Mouse (Mus musculus): Measurements from ENCODE around the gene Cdyl. TPM values are rescaled to one million over a fixed set of nuclear protein-coding genes. Genes with fewer than 3 reads are reported as not detected.

Gene Cdyl
- polyA plus RNA-seq, 1 experiment from 2014 or later: 5.8 TPM

- no peak for TF ChIP-seq EP300 (IDR thresholded peaks at IDR 0.05; ENCODE audit: low read depth)
- peak; percentile 81 for TF ChIP-seq CTCF (IDR thresholded peaks at IDR 0.05; ENCODE audit: low read depth)
- no peaks in the 10 kb centered on the region for H3K36me3 ChIP-seq (replicated peaks; ENCODE audit: insufficient read depth, low read length)
- no peak overlapping the region for H3K4me3 ChIP-seq (ENCODE audit: low read depth, low read length)
- DNase-seq (peak; percentile 65), ATAC-seq (0 out of 2 replicates have a peak, but pooled peaks have one; percentile 21)
- H3K27me3 ChIP-seq (ENCODE audit: insufficient read depth, low read length): no peaks in the 10 kb centered on the region
- 22% methylated on average over 15 of the region's 15 CpGs for WGBS (ENCODE audit: insufficient replicate concordance)
- no peaks in the 10 kb centered on the region for H3K9me3 ChIP-seq (ENCODE audit: low read length)
- no peak overlapping the region for H3K9ac ChIP-seq (replicated peaks)
- H3K4me2 ChIP-seq (ENCODE audit: low read depth, low read length): no peak overlapping the region
- no peak overlapping the region for H3K27ac ChIP-seq (ENCODE audit: low read depth)
- 0 out of 2 replicates have a peak, but pooled peaks cover 2% of the 10 kb centered on the region for H3K4me1 ChIP-seq (ENCODE audit: insufficient read depth)
Measured at GRCm38 (mm10) chr13:35886121-35886725, 226.6 kb downstream of the Cdyl start.

- Histone ChIP-seq H3K4me2 (ENCODE audit: low read depth, low read length) (no peak overlapping the region), H3K36me3 (replicated peaks; ENCODE audit: insufficient read depth, low read length) (0 out of 2 replicates have a peak, but pooled peaks cover 2% of the 10 kb centered on the region), H3K9ac (replicated peaks) (no peak overlapping the region), H3K4me3 (ENCODE audit: low read depth, low read length) (no peak overlapping the region), H3K9me3 (ENCODE audit: low read length) (no peaks in the 10 kb centered on the region), H3K27me3 (ENCODE audit: insufficient read depth, low read length) (no peaks in the 10 kb centered on the region), H3K27ac (ENCODE audit: low read depth) (no peak overlapping the region), H3K4me1 (ENCODE audit: insufficient read depth) (no peaks in the 10 kb centered on the region)
- 34% methylated on average over 3 of the region's 3 CpGs for WGBS (ENCODE audit: insufficient replicate concordance)
- no peak for DNase-seq
- TF ChIP-seq EP300 (IDR thresholded peaks at IDR 0.05; ENCODE audit: low read depth) (no peak), CTCF (IDR thresholded peaks at IDR 0.05; ENCODE audit: low read depth) (no peak)
- ATAC-seq: no peak
Measured at GRCm38 (mm10) chr13:35892866-35893265, 233.2 kb downstream of the Cdyl start.

GRCm38 (mm10) chr13:35905378-35905777 is 245.7 kb downstream of the Cdyl start:
- peak overlapping the region; percentile 52 for H3K9ac ChIP-seq (replicated peaks)
- peak overlapping the region; percentile 84 for H3K4me2 ChIP-seq (ENCODE audit: low read depth, low read length)
- peak; percentile 19 for DNase-seq
- no peaks in the 10 kb centered on the region for H3K36me3 ChIP-seq (replicated peaks; ENCODE audit: insufficient read depth, low read length)
- no peak overlapping the region for H3K27ac ChIP-seq (ENCODE audit: low read depth)
- no peaks in the 10 kb centered on the region for H3K9me3 ChIP-seq (ENCODE audit: low read length)
- peaks cover 3% of the 10 kb centered on the region; the same call in 1 of the 2 replicates for H3K4me1 ChIP-seq (ENCODE audit: insufficient read depth)
- H3K27me3 ChIP-seq (ENCODE audit: insufficient read depth, low read length): no peaks in the 10 kb centered on the region
- no peak for TF ChIP-seq EP300 (IDR thresholded peaks at IDR 0.05; ENCODE audit: low read depth)
- no peak for TF ChIP-seq CTCF (IDR thresholded peaks at IDR 0.05; ENCODE audit: low read depth)
- peak overlapping the region; percentile 71 for H3K4me3 ChIP-seq (ENCODE audit: low read depth, low read length)
- ATAC-seq: no peak
- WGBS (ENCODE audit: insufficient replicate concordance): under 1% methylated on average over 13 of the region's 13 CpGs

- Histone ChIP-seq H3K4me3 (ENCODE audit: low read depth, low read length) (peak within 1 kb of the TSS; percentile 71), H3K4me1 (ENCODE audit: insufficient read depth) (peaks cover 3% of the 10 kb centered on the region; the same call in 1 of the 2 replicates), H3K36me3 (replicated peaks; ENCODE audit: insufficient read depth, low read length) (no peaks in the 10 kb centered on the region), H3K9me3 (ENCODE audit: low read length) (no peaks in the 10 kb centered on the region), H3K9ac (replicated peaks) (peak within 1 kb of the TSS; percentile 59), H3K27me3 (ENCODE audit: insufficient read depth, low read length) (no peaks in the 10 kb centered on the region), H3K27ac (ENCODE audit: low read depth) (no peak within 1 kb of the TSS), H3K4me2 (ENCODE audit: low read depth, low read length) (peak within 1 kb of the TSS; percentile 84)
- TF ChIP-seq CTCF (IDR thresholded peaks at IDR 0.05; ENCODE audit: low read depth): no peak
- 0 out of 2 replicates have a peak, but pooled peaks have one; percentile 34 for TF ChIP-seq EP300 (IDR thresholded peaks at IDR 0.05; ENCODE audit: low read depth)
- under 1% methylated on average over 35 of the region's 35 CpGs for WGBS (ENCODE audit: insufficient replicate concordance)
- DNase-seq (peak; percentile 93), ATAC-seq (peak; percentile 100)
Measured at GRCm38 (mm10) chr13:35905879-35906481, 246.3 kb downstream of the Cdyl start, which contains the start of gene Rpp40. Gene Rpp40 (minus strand): TSS chr13:35906359.

GRCm38 (mm10) chr13:35911476-35911875 is 251.8 kb downstream of the Cdyl start:
- H3K4me3 ChIP-seq (ENCODE audit: low read depth, low read length): no peak overlapping the region
- WGBS (ENCODE audit: insufficient replicate concordance): 63% methylated on average over 1 of the region's 1 CpGs
- DNase-seq: no peak

More at GRCm38 (mm10) chr13:35911476-35911875, 251.8 kb downstream of the Cdyl start:
- no peak for TF ChIP-seq EP300 (IDR thresholded peaks at IDR 0.05; ENCODE audit: low read depth)
- no peak for TF ChIP-seq CTCF (IDR thresholded peaks at IDR 0.05; ENCODE audit: low read depth)
- Histone ChIP-seq H3K4me2 (ENCODE audit: low read depth, low read length) (no peak overlapping the region), H3K4me1 (ENCODE audit: insufficient read depth) (peaks cover under 1% of the 10 kb centered on the region; the same call in 1 of the 2 replicates), H3K9ac (replicated peaks) (no peak overlapping the region), H3K9me3 (ENCODE audit: low read length) (no peaks in the 10 kb centered on the region), H3K36me3 (replicated peaks; ENCODE audit: insufficient read depth, low read length) (no peaks in the 10 kb centered on the region), H3K27ac (ENCODE audit: low read depth) (no peak overlapping the region), H3K27me3 (ENCODE audit: insufficient read depth, low read length) (no peaks in the 10 kb centered on the region)
- no peak for ATAC-seq

Other genes with a start within 250 kb of the Cdyl start
- 7.8 and 11.3 TPM in 2 replicates for gene Rpp40, start 246.5 kb downstream of the Cdyl start, polyA plus RNA-seq (2015; fragmentation: Nextera tagmentation; extraction: Ambion mirVana)